Mouse (Mus musculus) heart, postnatal 0 days (tissue): ENCODE data around the gene Ypel3. TPM values are rescaled to one million over a fixed set of nuclear protein-coding genes. Genes with fewer than 3 reads are reported as not detected.

Experiments
- ATAC-seq: fragments of 200-750 bp; cut with Nextera tagmentation; 2 replicates; pipeline ENCODE4 v1.8.0; 2017; ENCODE audit warnings: low read depth, moderate number of reproducible peaks, moderate library complexity; ENCODE audit not compliant: insufficient read depth
- DNase-seq: peaks from one replicate; pipeline ENCODE4 v3.0.0-alpha.2; 2016; ENCODE audit warnings: low spot score
- H3K27ac ChIP-seq: fragments of 300-500 bp; sonication (generic); 2 replicates; pipeline ENCODE4 v1.5.1; 2014; ENCODE audit warnings: low read depth, mild to moderate bottlenecking
- H3K27me3 ChIP-seq: fragments of 300-500 bp; sonication (generic); 2 replicates; pipeline ENCODE4 v1.6.1; 2014; ENCODE audit warnings: low read length, mixed read lengths; ENCODE audit not compliant: control insufficient read depth, insufficient read depth
- H3K36me3 ChIP-seq: fragments of 300-500 bp; sonication (generic); replicated peaks from 2 replicates; pipeline ENCODE4 v1.6.1; 2014; ENCODE audit warnings: low read length, mixed read lengths; ENCODE audit not compliant: control insufficient read depth, insufficient read depth
- H3K4me1 ChIP-seq: fragments of 300-500 bp; sonication (generic); 2 replicates; pipeline ENCODE4 v1.6.1; 2014; ENCODE audit warnings: antibody characterized with exemption; ENCODE audit not compliant: control insufficient read depth, insufficient read depth
- H3K4me2 ChIP-seq: fragments of 300-500 bp; sonication (generic); 2 replicates; pipeline ENCODE4 v1.6.1; 2014; ENCODE audit warnings: low read depth, mild to moderate bottlenecking, low read length, moderate library complexity
- H3K4me3 ChIP-seq: fragments of 300-500 bp; sonication (generic); 2 replicates; pipeline ENCODE4 v1.5.1; 2014; ENCODE audit warnings: low read depth, low read length
- H3K9ac ChIP-seq: fragments of 300-500 bp; sonication (generic); replicated peaks from 2 replicates; pipeline ENCODE4 v1.6.1; 2014; ENCODE audit warnings: low read depth, low read length, mixed read lengths
- H3K9me3 ChIP-seq: fragments of 300-500 bp; sonication (generic); replicated peaks from 2 replicates; pipeline ENCODE4 v1.6.1; 2016; ENCODE audit warnings: low read length; ENCODE audit not compliant: control insufficient read depth
- CTCF ChIP-seq: IDR thresholded peaks from 2 replicates; pipeline ENCODE4 v1.5.1; 2016; ENCODE audit warnings: antibody characterized with exemption, control low read depth, low read depth
- EP300 ChIP-seq: IDR thresholded peaks from 2 replicates; pipeline ENCODE4 v1.6.1; 2016; ENCODE audit warnings: antibody characterized with exemption, low read depth
- WGBS: fragments of 180-500 bp; shearing (Covaris S2); extraction: QIAGEN DNeasy Blood & Tissue Kit; methylation state at CpG from one replicate; pipeline ENCODE4 v1.1.7; 2014; 5-methylcytosine and 5-hydroxymethylcytosine counted together
- polyA plus RNA-seq: library from polyadenylated mRNA; unstranded; fragments of >200 nt; fragmentation: Nextera tagmentation; extraction: Ambion mirVana; gene quantifications from 2 replicates; pipeline ENCODE4 v1.2.1, GENCODE M21; 2015
- total RNA-seq: library from RNA; depleted of rRNA; stranded (reverse); fragments of >200 nt; gene quantifications from 2 replicates; pipeline ENCODE4 v1.2.3, GENCODE M21; 2014; ENCODE audit warnings: low replicate concordance

Ypel3 gene
- total and polyA plus RNA-seq, 2 experiments from 2014 or later: 84.1 to 146 TPM

GRCm38 (mm10) chr7:126767001-126767400 lies 9.8 kb upstream of the Ypel3 start:
- 82% methylated on average over 8 of the region's 8 CpGs for WGBS
- no peak overlapping the region for H3K9ac ChIP-seq
- H3K36me3 ChIP-seq: peaks cover 84% of the 10 kb centered on the region
- H3K4me2 ChIP-seq: no peak overlapping the region
- no peaks in the 10 kb centered on the region for H3K4me1 ChIP-seq
- DNase-seq (no peak), ATAC-seq (no peak)
- H3K27ac ChIP-seq: no peak overlapping the region
- TF ChIP-seq EP300 (no peak), CTCF (no peak)
- H3K27me3 ChIP-seq: no peaks in the 10 kb centered on the region
- H3K4me3 ChIP-seq: no peak overlapping the region
- H3K9me3 ChIP-seq: no peaks in the 10 kb centered on the region

- Histone ChIP-seq H3K4me1 (no peaks in the 10 kb centered on the region), H3K9ac (no peak overlapping the region), H3K27ac (no peak overlapping the region), H3K4me3 (no peak overlapping the region), H3K9me3 (no peaks in the 10 kb centered on the region), H3K27me3 (no peaks in the 10 kb centered on the region), H3K36me3 (peaks cover 55% of the 10 kb centered on the region), H3K4me2 (no peak overlapping the region)
- no peak for ATAC-seq
- 74% methylated on average over 12 of the region's 12 CpGs for WGBS
- no peak for TF ChIP-seq CTCF
- TF ChIP-seq EP300: no peak
- no peak for DNase-seq
These were observed 6.0 kb upstream of the Ypel3 start for GRCm38 (mm10) chr7:126770784-126771183.

DNA sequence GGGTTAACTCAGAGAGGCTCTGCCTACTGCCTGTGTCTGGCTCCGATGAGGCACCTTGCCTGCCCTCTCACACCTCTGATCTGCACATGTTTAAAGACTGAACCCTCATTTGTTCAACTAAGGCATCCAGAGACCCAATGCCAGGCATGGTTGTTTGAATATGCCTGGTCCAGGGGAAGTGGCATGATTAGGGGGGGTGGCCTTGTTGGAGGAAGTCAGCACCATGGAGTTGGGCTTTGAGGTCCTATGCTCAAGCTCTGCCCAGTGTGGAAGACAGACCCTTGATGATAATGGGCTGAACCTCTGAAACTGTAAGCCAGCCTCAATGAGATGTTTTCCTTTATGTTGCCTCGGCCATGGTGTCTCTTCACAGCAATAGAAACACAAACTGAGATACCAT lies 3.4 kb upstream of the Ypel3 start:
- Histone ChIP-seq H3K27ac (no peak overlapping the region), H3K4me1 (peaks cover 11% of the 10 kb centered on the region; the same call in 1 of the 2 replicates), H3K36me3 (peaks cover 32% of the 10 kb centered on the region), H3K4me2 (no peak overlapping the region), H3K4me3 (no peak overlapping the region), H3K9me3 (no peaks in the 10 kb centered on the region), H3K9ac (no peak overlapping the region), H3K27me3 (no peaks in the 10 kb centered on the region)
- no peak for TF ChIP-seq CTCF
- TF ChIP-seq EP300: no peak
- DNase-seq: no peak
- WGBS: 70% methylated on average over 2 of the region's 2 CpGs
- no peak for ATAC-seq

- Histone ChIP-seq H3K9ac (no peak overlapping the region), H3K27ac (no peak overlapping the region), H3K9me3 (no peaks in the 10 kb centered on the region), H3K4me1 (peaks cover 11% of the 10 kb centered on the region; the same call in 1 of the 2 replicates), H3K4me2 (no peak overlapping the region), H3K36me3 (peaks cover 28% of the 10 kb centered on the region), H3K27me3 (no peaks in the 10 kb centered on the region), H3K4me3 (no peak overlapping the region)
- ATAC-seq (no peak), DNase-seq (no peak)
- TF ChIP-seq EP300 (no peak), CTCF (no peak)
- WGBS: 72% methylated on average over 2 of the region's 2 CpGs
These were observed 2.3 kb upstream of the Ypel3 start for GRCm38 (mm10) chr7:126774463-126774862.

DNA sequence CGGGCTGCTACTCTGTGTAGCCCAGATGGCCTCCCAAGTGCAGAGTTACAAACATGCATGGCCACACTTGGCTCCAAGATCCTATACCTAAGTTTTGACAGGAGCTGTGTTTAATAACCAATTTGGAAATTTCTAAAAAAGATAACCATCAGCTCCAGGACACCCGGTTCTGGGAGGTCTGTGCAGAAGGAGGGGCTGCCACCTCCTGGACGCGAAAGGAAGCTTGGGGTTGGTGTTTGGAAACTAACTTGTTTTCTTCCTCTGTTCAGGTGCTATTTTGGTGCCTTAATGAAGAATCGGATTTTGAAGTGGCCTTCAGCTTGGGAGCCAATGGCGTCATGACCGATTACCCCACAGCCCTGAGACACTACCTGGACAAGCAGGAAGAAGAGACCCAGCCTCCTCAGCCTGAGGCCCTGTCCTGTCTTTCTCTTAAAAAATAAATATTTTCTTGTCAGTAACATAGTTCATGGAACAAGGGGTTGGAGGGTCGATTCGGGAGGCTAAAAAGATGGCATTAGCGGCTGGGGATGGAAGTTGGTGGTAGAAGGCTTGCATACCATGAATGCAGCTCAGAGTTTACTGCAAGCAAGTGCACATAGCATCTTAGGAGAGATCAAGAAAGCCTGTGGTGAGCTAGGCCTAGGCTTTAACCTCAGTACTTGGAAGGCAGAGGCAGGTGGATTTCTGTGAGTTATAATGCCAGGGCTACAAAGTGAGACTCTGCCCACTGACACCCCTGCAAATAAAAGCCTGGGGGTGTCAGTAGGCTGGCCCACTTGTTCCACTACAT lies 1.4 kb upstream of the Ypel3 start:
- Histone ChIP-seq H3K4me2 (no peak overlapping the region), H3K27me3 (no peaks in the 10 kb centered on the region), H3K27ac (no peak overlapping the region), H3K4me3 (no peak overlapping the region), H3K9ac (no peak overlapping the region), H3K36me3 (peaks cover 19% of the 10 kb centered on the region), H3K4me1 (peaks cover 15% of the 10 kb centered on the region; the same call in 1 of the 2 replicates), H3K9me3 (no peaks in the 10 kb centered on the region)
- DNase-seq (no peak), ATAC-seq (no peak)
- 76% methylated on average over 10 of the region's 10 CpGs for WGBS
- TF ChIP-seq CTCF: peak; percentile 24; the same call in 1 of the 2 replicates
- no peak for TF ChIP-seq EP300

- Histone ChIP-seq H3K4me2 (peak overlapping the region; percentile 92), H3K9ac (peak overlapping the region; percentile 92; the same call in 1 of the 2 replicates), H3K27me3 (no peaks in the 10 kb centered on the region), H3K4me3 (no peak overlapping the region), H3K4me1 (peaks cover 18% of the 10 kb centered on the region; the same call in 1 of the 2 replicates), H3K36me3 (peaks cover 14% of the 10 kb centered on the region), H3K9me3 (no peaks in the 10 kb centered on the region), H3K27ac (peak overlapping the region; percentile 84)
- WGBS: 66% methylated on average over 3 of the region's 3 CpGs
- DNase-seq (no peak), ATAC-seq (no peak)
- no peak for TF ChIP-seq CTCF
- TF ChIP-seq EP300: no peak
These were observed 849 bp upstream of the Ypel3 start for GRCm38 (mm10) chr7:126775978-126776234.
